Mouse (Mus musculus): ENCODE measurements around the gene Foxe1.

DNA sequence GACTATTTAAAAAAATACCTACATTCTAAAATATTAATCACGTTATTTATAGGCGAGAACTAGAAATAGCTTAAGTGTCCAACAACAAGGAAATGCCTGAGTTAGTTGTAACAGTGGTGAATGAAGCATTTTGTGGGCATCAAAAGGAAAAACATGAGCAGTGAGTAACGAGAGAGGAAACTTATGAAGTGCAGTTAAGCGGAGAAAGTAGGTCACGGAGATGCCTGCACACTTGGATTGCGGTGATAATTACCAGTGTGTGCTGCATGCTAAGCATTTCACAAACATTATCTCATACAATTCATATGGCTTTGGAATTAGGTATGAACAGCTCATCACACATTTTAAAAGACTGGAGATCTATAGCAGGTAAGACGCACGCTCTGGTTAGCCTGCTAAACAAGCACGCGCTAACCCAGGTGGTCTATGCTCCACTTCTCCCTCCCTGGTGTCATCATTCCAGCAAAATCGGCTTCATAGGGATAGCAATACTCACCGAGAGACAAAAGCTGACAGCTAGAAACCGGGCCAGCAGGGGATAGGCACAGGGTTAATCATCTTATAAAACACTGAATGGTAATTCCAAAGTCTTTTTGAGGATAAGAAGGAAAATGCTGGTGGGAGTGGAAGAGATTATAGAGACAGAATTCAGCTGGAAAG lies 21.5 kb upstream of the Foxe1 start:
- no peak for TF ChIP-seq POLR2A (IDR thresholded peaks at IDR 0.05; ENCODE audit: low read depth, low read length)
- no peak for TF ChIP-seq CTCF (conservative IDR thresholded peaks at IDR 0.05; ENCODE audit: insufficient read depth, insufficient read length, low read depth, low read length)

All from kidney, adult 2 months (tissue).